Mouse (Mus musculus) hindbrain, postnatal 0 days (tissue): ENCODE results near the gene Pde4d. TPM values are rescaled to one million over a fixed set of nuclear protein-coding genes. Genes with fewer than 3 reads are reported as not detected.

Experiments used
- ATAC-seq: fragments of 200-750 bp; cut with Nextera tagmentation; 2 replicates; pipeline ENCODE4 v1.8.0; 2017; ENCODE audit warnings: mild to moderate bottlenecking, moderate TSS enrichment, moderate library complexity
- DNase-seq: peaks from one replicate; pipeline ENCODE4 v3.0.0-alpha.2; 2015; ENCODE audit warnings: low spot score
- H3K27ac ChIP-seq: fragments of 300-500 bp; sonication (generic); 2 replicates; pipeline ENCODE4 v1.5.1; 2014; ENCODE audit warnings: mild to moderate bottlenecking
- H3K27me3 ChIP-seq: fragments of 300-500 bp; sonication (generic); 2 replicates; pipeline ENCODE4 v1.6.1; 2014; ENCODE audit warnings: low read length, mixed read lengths; ENCODE audit not compliant: insufficient read depth
- H3K36me3 ChIP-seq: fragments of 300-500 bp; sonication (generic); 2 replicates; pipeline ENCODE4 v1.6.1; 2014; ENCODE audit warnings: low read length, mixed read lengths; ENCODE audit not compliant: insufficient read depth
- H3K4me1 ChIP-seq: fragments of 300-500 bp; sonication (generic); 2 replicates; pipeline ENCODE4 v1.6.1; 2014; ENCODE audit warnings: antibody characterized with exemption, low read length, mixed read lengths; ENCODE audit not compliant: insufficient read depth
- H3K4me2 ChIP-seq: fragments of 300-500 bp; sonication (generic); 2 replicates; pipeline ENCODE4 v1.6.1; 2014; ENCODE audit warnings: low read depth, mild to moderate bottlenecking, low read length, moderate library complexity, mixed read lengths
- H3K4me3 ChIP-seq: fragments of 300-500 bp; sonication (generic); 2 replicates; pipeline ENCODE4 v1.5.1; 2014; ENCODE audit warnings: low read length
- H3K9ac ChIP-seq: fragments of 300-500 bp; sonication (generic); replicated peaks from 2 replicates; pipeline ENCODE4 v1.6.1; 2014; ENCODE audit warnings: mild to moderate bottlenecking, low read length, moderate library complexity, mixed read lengths
- H3K9me3 ChIP-seq: fragments of 300-500 bp; sonication (generic); 2 replicates; pipeline ENCODE4 v1.6.1; 2016; ENCODE audit warnings: low read length, mixed read lengths
- CTCF ChIP-seq: IDR thresholded peaks from 2 replicates; pipeline ENCODE4 v1.5.1; 2016; ENCODE audit warnings: antibody characterized with exemption, control low read depth, low read depth
- WGBS: fragments of 180-500 bp; shearing (Covaris S2); extraction: QIAGEN DNeasy Blood & Tissue Kit; methylation state at CpG from one replicate; pipeline ENCODE4 v1.1.7; 2014; 5-methylcytosine and 5-hydroxymethylcytosine counted together
- polyA plus RNA-seq: library from polyadenylated mRNA; unstranded; fragments of >200 nt; fragmentation: Nextera tagmentation; extraction: Ambion mirVana; gene quantifications from 2 replicates; pipeline ENCODE4 v1.2.1, GENCODE M21; 2015
- total RNA-seq: library from RNA; depleted of rRNA; stranded (reverse); fragments of >200 nt; gene quantifications from 2 replicates; pipeline ENCODE4 v1.2.3, GENCODE M21; 2014

Gene Pde4d
- total and polyA plus RNA-seq, 2 experiments from 2014 or later = 19.3 to 77.1 TPM

DNA sequence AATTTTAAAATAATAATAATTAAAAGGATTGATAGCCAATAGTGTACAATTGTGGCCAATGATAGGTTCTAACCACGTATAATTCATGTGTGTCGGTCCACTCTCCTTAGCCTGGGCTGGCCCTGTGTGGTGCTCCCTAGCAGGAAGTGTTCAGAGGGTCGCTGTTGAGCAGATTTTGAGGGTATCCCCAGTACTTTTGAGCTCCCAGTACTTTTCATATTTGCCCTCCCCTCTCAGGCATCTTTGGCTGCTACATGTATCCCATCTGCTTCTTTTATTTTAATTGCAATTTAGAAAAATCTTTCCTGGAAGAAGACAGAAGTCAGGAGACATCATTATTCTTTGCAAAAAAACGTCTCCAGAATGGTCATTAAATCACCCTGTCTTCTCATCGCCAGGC, 1119.7 kb downstream of the Pde4d start:
- H3K27me3 ChIP-seq = no peaks in the 10 kb centered on the region
- H3K4me1 ChIP-seq = no peaks in the 10 kb centered on the region
- no peak for ATAC-seq
- 68% methylated on average over 5 of the region's 5 CpGs for WGBS
- H3K36me3 ChIP-seq = no peaks in the 10 kb centered on the region
- H3K27ac ChIP-seq = no peak overlapping the region
- H3K9ac ChIP-seq = no peak overlapping the region
- H3K4me3 ChIP-seq = no peak overlapping the region
- no peak for TF ChIP-seq CTCF
- H3K9me3 ChIP-seq = no peaks in the 10 kb centered on the region
- no peak overlapping the region for H3K4me2 ChIP-seq
- DNase-seq = no peak

DNA sequence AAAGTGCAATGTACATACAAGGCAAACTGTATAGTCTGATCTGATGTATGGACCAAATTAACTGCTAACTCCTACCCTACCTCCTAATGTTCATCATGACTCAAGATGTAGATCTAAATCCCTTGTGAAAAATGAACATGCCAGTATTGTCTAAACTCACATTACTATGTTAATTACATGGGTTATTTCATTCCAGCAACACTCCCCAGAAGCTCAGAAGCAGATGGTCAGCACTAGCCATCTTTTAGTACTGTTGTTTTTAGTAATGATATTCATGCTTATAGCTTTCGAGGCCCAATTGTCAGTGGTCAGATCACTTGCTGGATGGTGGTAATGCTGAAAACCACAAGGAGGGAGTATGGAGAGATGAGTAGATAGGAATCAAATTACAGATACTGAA, 1127.0 kb downstream of the Pde4d start:
- DNase-seq = no peak
- no peaks in the 10 kb centered on the region for H3K9me3 ChIP-seq
- no peaks in the 10 kb centered on the region for H3K27me3 ChIP-seq
- no peak overlapping the region for H3K9ac ChIP-seq
- no peaks in the 10 kb centered on the region for H3K4me1 ChIP-seq
- no peaks in the 10 kb centered on the region for H3K36me3 ChIP-seq
- ATAC-seq = no peak
- H3K27ac ChIP-seq = no peak overlapping the region
- WGBS = 39% methylated on average over 1 of the region's 1 CpGs
- H3K4me3 ChIP-seq = no peak overlapping the region
- TF ChIP-seq CTCF = no peak
- H3K4me2 ChIP-seq = no peak overlapping the region

DNA sequence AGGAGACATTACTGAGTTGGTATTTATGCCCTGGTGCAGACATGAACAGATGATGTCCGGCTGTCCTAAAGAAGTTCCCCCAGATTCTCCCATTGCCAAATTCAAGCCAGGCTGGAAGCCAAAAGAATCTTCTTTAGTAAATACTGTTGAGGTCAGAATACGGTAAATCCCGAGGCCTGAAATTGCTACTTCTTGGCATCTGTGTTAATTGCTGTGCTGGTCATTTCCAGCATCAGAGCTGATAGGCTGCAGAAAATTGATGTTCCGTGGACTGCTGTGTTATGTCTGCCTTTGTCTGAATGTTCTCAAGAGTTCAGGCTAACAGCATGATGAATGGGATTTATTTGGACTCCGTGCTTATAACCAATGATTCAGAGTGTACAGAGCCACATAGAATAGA, 1127.7 kb downstream of the Pde4d start:
- no peak overlapping the region for H3K4me3 ChIP-seq
- no peak for TF ChIP-seq CTCF
- no peaks in the 10 kb centered on the region for H3K4me1 ChIP-seq
- H3K27ac ChIP-seq = 0 out of 2 replicates have a peak overlapping the region, but pooled peaks have one; percentile 5
- no peak for ATAC-seq
- WGBS = 42% methylated on average over 5 of the region's 5 CpGs
- H3K4me2 ChIP-seq = no peak overlapping the region
- no peak overlapping the region for H3K9ac ChIP-seq
- DNase-seq = peak; percentile 41
- no peaks in the 10 kb centered on the region for H3K9me3 ChIP-seq
- H3K27me3 ChIP-seq = no peaks in the 10 kb centered on the region
- H3K36me3 ChIP-seq = no peaks in the 10 kb centered on the region

DNA sequence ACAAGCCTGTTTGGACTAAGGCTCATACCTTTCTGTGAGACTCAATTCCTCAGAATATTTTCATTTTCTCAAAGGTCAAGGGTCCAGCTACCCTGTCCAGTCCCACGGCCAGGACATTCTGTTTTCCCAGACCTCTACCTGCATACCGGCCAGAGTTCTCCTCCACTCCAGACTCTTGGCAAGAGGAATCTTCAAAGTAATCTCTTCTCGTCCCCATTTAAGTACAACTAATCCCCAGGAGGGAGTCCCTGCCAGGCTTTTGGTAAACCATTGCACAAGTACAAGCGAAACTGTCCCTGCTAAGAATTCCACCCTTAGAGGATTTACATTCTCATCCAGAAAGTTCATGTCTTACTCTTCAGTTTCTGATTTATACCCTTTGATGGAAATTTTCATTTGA, 1128.2 kb downstream of the Pde4d start:
- no peak overlapping the region for H3K27ac ChIP-seq
- H3K9me3 ChIP-seq = no peaks in the 10 kb centered on the region
- 53% methylated on average over 4 of the region's 4 CpGs for WGBS
- H3K9ac ChIP-seq = no peak overlapping the region
- H3K4me3 ChIP-seq = no peak overlapping the region
- no peak overlapping the region for H3K4me2 ChIP-seq
- DNase-seq (no peak), ATAC-seq (no peak)
- TF ChIP-seq CTCF = no peak
- no peaks in the 10 kb centered on the region for H3K4me1 ChIP-seq
- H3K36me3 ChIP-seq = no peaks in the 10 kb centered on the region
- no peaks in the 10 kb centered on the region for H3K27me3 ChIP-seq

DNA sequence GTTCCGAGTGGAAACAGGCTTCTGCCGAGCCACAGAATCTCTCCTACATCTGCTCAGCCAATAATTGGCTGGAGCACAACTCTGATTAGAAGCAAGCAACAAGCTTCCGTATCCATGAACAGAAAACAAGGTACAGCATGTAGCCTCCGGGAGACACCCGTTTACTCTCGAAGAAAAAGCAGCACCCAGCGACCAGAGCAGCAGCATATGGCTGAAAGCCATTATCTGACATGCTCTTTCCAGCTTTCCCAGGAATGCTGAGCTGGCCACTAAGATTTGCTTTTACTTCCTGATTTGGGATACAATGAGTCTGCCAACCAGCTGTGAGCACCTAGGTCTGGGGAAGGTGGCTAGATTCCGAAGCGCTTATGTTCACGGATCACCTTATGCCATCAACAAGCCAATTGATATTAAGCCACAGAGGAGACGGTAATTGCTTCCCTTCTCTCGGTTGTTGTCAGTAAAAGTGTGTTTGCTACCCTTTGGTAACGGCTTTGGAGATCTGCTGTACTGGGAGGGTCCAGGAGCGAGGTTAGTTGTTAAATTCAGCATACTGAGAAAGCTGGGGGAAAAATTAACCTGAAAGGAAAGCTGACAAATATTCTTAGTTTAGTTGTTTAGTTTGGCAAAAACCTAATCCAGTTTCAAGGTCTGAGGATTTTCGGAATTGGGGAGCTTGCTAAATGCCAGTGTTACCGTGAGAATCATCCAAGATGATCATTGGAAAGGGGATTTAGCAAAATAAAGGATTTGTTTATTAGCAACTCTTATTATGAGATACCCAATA, 1131.7 kb downstream of the Pde4d start:
- no peak for TF ChIP-seq CTCF
- Histone ChIP-seq H3K9me3 (no peaks in the 10 kb centered on the region), H3K4me2 (no peak overlapping the region), H3K27me3 (no peaks in the 10 kb centered on the region), H3K4me1 (no peaks in the 10 kb centered on the region), H3K9ac (no peak overlapping the region), H3K27ac (no peak overlapping the region), H3K4me3 (no peak overlapping the region), H3K36me3 (no peaks in the 10 kb centered on the region)
- DNase-seq (no peak), ATAC-seq (no peak)
- 69% methylated on average over 16 of the region's 16 CpGs for WGBS

DNA sequence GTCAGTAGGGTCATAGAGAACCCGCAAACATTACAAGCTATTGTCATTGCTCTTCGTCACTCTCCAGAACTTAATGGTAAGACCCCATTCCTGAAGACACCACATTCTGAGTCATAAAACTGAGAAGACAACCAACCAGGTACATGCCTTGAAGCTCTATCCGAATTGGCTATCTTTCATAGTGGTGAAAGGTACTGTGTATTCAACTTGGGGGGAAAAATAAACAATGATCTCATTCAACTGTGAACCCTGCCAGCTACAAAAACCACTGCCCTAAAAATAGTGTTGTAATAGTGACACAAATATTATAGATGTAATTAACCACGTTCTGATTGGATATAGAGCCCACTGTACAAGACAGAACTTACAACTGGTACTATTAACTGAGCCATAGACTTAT, 1140.3 kb downstream of the Pde4d start:
- Histone ChIP-seq H3K9me3 (no peaks in the 10 kb centered on the region), H3K27ac (no peak overlapping the region), H3K9ac (no peak overlapping the region), H3K36me3 (no peaks in the 10 kb centered on the region), H3K27me3 (no peaks in the 10 kb centered on the region), H3K4me2 (no peak overlapping the region), H3K4me3 (no peak overlapping the region), H3K4me1 (no peaks in the 10 kb centered on the region)
- 80% methylated on average over 4 of the region's 4 CpGs for WGBS
- TF ChIP-seq CTCF = no peak
- ATAC-seq (no peak), DNase-seq (no peak)

DNA sequence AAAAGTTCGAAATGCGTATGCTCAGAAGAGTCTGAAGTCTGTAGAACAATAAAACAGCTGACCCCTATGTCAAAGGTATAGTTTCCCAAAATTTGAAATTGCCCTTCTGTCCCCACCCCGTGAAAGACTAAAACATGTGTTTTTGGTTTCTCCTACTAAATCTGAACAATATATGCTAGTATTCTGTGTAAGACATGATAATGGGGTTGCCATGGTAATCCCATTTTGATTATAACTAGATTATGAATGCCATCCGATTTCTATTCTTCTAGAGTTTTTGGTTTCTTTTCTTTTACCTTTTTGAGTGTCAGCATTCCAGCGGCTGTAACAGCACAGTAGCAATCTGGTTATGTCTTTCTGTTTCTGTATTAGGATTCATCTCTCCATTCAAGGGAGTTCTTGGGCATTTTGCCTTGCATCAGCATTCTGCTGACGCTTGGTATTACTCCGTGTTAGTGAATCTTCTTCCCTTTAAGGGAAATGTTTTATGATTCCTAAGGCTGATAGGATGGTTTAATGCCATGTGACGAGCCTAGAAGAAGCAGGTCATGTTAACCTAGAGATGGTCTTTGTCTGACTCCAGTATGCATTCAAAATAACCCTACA, 1142.5 kb downstream of the Pde4d start:
- Histone ChIP-seq H3K27me3 (no peaks in the 10 kb centered on the region), H3K27ac (no peak overlapping the region), H3K9me3 (no peaks in the 10 kb centered on the region), H3K9ac (no peak overlapping the region), H3K4me1 (no peaks in the 10 kb centered on the region), H3K4me2 (no peak overlapping the region), H3K4me3 (no peak overlapping the region), H3K36me3 (no peaks in the 10 kb centered on the region)
- ATAC-seq (no peak), DNase-seq (no peak)
- TF ChIP-seq CTCF = no peak
- WGBS = 69% methylated on average over 8 of the region's 8 CpGs
